Mouse (Mus musculus): ENCODE results near the gene Ankrd36. TPM values are rescaled to one million over a fixed set of nuclear protein-coding genes. Genes with fewer than 3 reads are reported as not detected.
A peak's percentile ranks its signal among the peaks of the same experiment; 100 is the strongest.

Gene Ankrd36
- polyA plus RNA-seq, 1 experiment from 2014 or later: not detected

- no peak overlapping the region for H3K9ac ChIP-seq (ENCODE audit: low read length)
- 84% methylated on average over 4 of the region's 4 CpGs for WGBS
- H3K4me3 ChIP-seq (ENCODE audit: low read depth, low read length): no peak overlapping the region
- H3K9me3 ChIP-seq (ENCODE audit: control insufficient read depth, low read length): no peaks in the 10 kb centered on the region
- H3K4me1 ChIP-seq (replicated peaks; ENCODE audit: control insufficient read depth, insufficient read depth): peaks cover 3% of the 10 kb centered on the region; the same call in 1 of the 2 replicates
- ATAC-seq (ENCODE audit: low FRiP score, low TSS enrichment): no peak
- H3K27ac ChIP-seq (replicated peaks): no peak overlapping the region
- no peak for DNase-seq (ENCODE audit: low spot score)
- peaks cover 26% of the 10 kb centered on the region for H3K36me3 ChIP-seq (ENCODE audit: control insufficient read depth, insufficient read depth, low read length)
- no peaks in the 10 kb centered on the region for H3K27me3 ChIP-seq (ENCODE audit: control insufficient read depth, insufficient read depth, low read length)
- TF ChIP-seq EP300 (optimal IDR thresholded peaks at IDR 0.05) (no peak), CTCF (IDR thresholded peaks at IDR 0.05; ENCODE audit: low read depth) (no peak)
- no peak overlapping the region for H3K4me2 ChIP-seq (replicated peaks; ENCODE audit: low read depth)
Measured at GRCm38 (mm10) chr11:5525418-5525817, 44.1 kb upstream of the Ankrd36 start.

GRCm38 (mm10) chr11:5526573-5527439 is 42.7 kb upstream of the Ankrd36 start:
- H3K9me3 ChIP-seq (ENCODE audit: control insufficient read depth, low read length): no peaks in the 10 kb centered on the region
- H3K27ac ChIP-seq (replicated peaks): no peak overlapping the region
- 83% methylated on average over 7 of the region's 7 CpGs for WGBS
- DNase-seq (ENCODE audit: low spot score) (no peak), ATAC-seq (ENCODE audit: low FRiP score, low TSS enrichment) (0 out of 2 replicates have a peak, but pooled peaks have one; percentile 8)
- H3K36me3 ChIP-seq (ENCODE audit: control insufficient read depth, insufficient read depth, low read length): peaks cover 28% of the 10 kb centered on the region
- TF ChIP-seq CTCF (IDR thresholded peaks at IDR 0.05; ENCODE audit: low read depth) (no peak), EP300 (optimal IDR thresholded peaks at IDR 0.05) (no peak)
- H3K9ac ChIP-seq (ENCODE audit: low read length): no peak overlapping the region
- peaks cover 3% of the 10 kb centered on the region; the same call in 1 of the 2 replicates for H3K4me1 ChIP-seq (replicated peaks; ENCODE audit: control insufficient read depth, insufficient read depth)
- H3K27me3 ChIP-seq (ENCODE audit: control insufficient read depth, insufficient read depth, low read length): no peaks in the 10 kb centered on the region
- H3K4me3 ChIP-seq (ENCODE audit: low read depth, low read length): no peak overlapping the region
- no peak overlapping the region for H3K4me2 ChIP-seq (replicated peaks; ENCODE audit: low read depth)

GRCm38 (mm10) chr11:5527865-5528523 is 41.5 kb upstream of the Ankrd36 start:
- H3K27me3 ChIP-seq (ENCODE audit: control insufficient read depth, insufficient read depth, low read length): no peaks in the 10 kb centered on the region
- no peak overlapping the region for H3K9ac ChIP-seq (ENCODE audit: low read length)
- 76% methylated on average over 5 of the region's 5 CpGs for WGBS
- no peak overlapping the region for H3K27ac ChIP-seq (replicated peaks)
- no peak for DNase-seq (ENCODE audit: low spot score)
- H3K36me3 ChIP-seq (ENCODE audit: control insufficient read depth, insufficient read depth, low read length): peaks cover 32% of the 10 kb centered on the region
- H3K4me2 ChIP-seq (replicated peaks; ENCODE audit: low read depth): no peak overlapping the region
- ATAC-seq (ENCODE audit: low FRiP score, low TSS enrichment): no peak; the same call in 1 of the 2 replicates
- no peaks in the 10 kb centered on the region for H3K9me3 ChIP-seq (ENCODE audit: control insufficient read depth, low read length)
- no peak for TF ChIP-seq EP300 (optimal IDR thresholded peaks at IDR 0.05)
- no peak for TF ChIP-seq CTCF (IDR thresholded peaks at IDR 0.05; ENCODE audit: low read depth)
- H3K4me3 ChIP-seq (ENCODE audit: low read depth, low read length): no peak overlapping the region
- no peaks in the 10 kb centered on the region; the same call in 1 of the 2 replicates for H3K4me1 ChIP-seq (replicated peaks; ENCODE audit: control insufficient read depth, insufficient read depth)

- no peak overlapping the region for H3K27ac ChIP-seq (replicated peaks)
- no peaks in the 10 kb centered on the region for H3K27me3 ChIP-seq (ENCODE audit: control insufficient read depth, insufficient read depth, low read length)
- ATAC-seq (ENCODE audit: low FRiP score, low TSS enrichment) (no peak), DNase-seq (ENCODE audit: low spot score) (no peak)
- no peaks in the 10 kb centered on the region for H3K9me3 ChIP-seq (ENCODE audit: control insufficient read depth, low read length)
- H3K4me3 ChIP-seq (ENCODE audit: low read depth, low read length): no peak overlapping the region
- TF ChIP-seq EP300 (optimal IDR thresholded peaks at IDR 0.05) (no peak), CTCF (IDR thresholded peaks at IDR 0.05; ENCODE audit: low read depth) (no peak)
- WGBS: 27% methylated on average over 5 of the region's 5 CpGs
- H3K36me3 ChIP-seq (ENCODE audit: control insufficient read depth, insufficient read depth, low read length): peaks cover 32% of the 10 kb centered on the region
- no peak overlapping the region for H3K4me2 ChIP-seq (replicated peaks; ENCODE audit: low read depth)
- no peak overlapping the region for H3K9ac ChIP-seq (ENCODE audit: low read length)
- no peaks in the 10 kb centered on the region for H3K4me1 ChIP-seq (replicated peaks; ENCODE audit: control insufficient read depth, insufficient read depth)
Measured at GRCm38 (mm10) chr11:5528841-5529240, 40.6 kb upstream of the Ankrd36 start.

GRCm38 (mm10) chr11:5530172-5530571 is 39.3 kb upstream of the Ankrd36 start:
- Histone ChIP-seq H3K4me1 (replicated peaks; ENCODE audit: control insufficient read depth, insufficient read depth) (no peaks in the 10 kb centered on the region), H3K36me3 (ENCODE audit: control insufficient read depth, insufficient read depth, low read length) (peaks cover 32% of the 10 kb centered on the region), H3K9me3 (ENCODE audit: control insufficient read depth, low read length) (no peaks in the 10 kb centered on the region), H3K9ac (ENCODE audit: low read length) (no peak overlapping the region), H3K27ac (replicated peaks) (no peak overlapping the region), H3K27me3 (ENCODE audit: control insufficient read depth, insufficient read depth, low read length) (no peaks in the 10 kb centered on the region), H3K4me3 (ENCODE audit: low read depth, low read length) (no peak overlapping the region), H3K4me2 (replicated peaks; ENCODE audit: low read depth) (no peak overlapping the region)
- TF ChIP-seq EP300 (optimal IDR thresholded peaks at IDR 0.05) (no peak), CTCF (IDR thresholded peaks at IDR 0.05; ENCODE audit: low read depth) (no peak)
- ATAC-seq (ENCODE audit: low FRiP score, low TSS enrichment): no peak
- WGBS: 63% methylated on average over 5 of the region's 5 CpGs
- DNase-seq (ENCODE audit: low spot score): no peak

- H3K36me3 ChIP-seq (ENCODE audit: control insufficient read depth, insufficient read depth, low read length): peaks cover 28% of the 10 kb centered on the region
- H3K4me1 ChIP-seq (replicated peaks; ENCODE audit: control insufficient read depth, insufficient read depth): no peaks in the 10 kb centered on the region
- H3K9ac ChIP-seq (ENCODE audit: low read length): no peak overlapping the region
- TF ChIP-seq EP300 (optimal IDR thresholded peaks at IDR 0.05): no peak
- WGBS: 63% methylated on average over 6 of the region's 6 CpGs
- DNase-seq (ENCODE audit: low spot score) (no peak), ATAC-seq (ENCODE audit: low FRiP score, low TSS enrichment) (no peak)
- H3K27me3 ChIP-seq (ENCODE audit: control insufficient read depth, insufficient read depth, low read length): no peaks in the 10 kb centered on the region
- H3K9me3 ChIP-seq (ENCODE audit: control insufficient read depth, low read length): no peaks in the 10 kb centered on the region
- H3K27ac ChIP-seq (replicated peaks): no peak overlapping the region
- no peak overlapping the region for H3K4me3 ChIP-seq (ENCODE audit: low read depth, low read length)
- H3K4me2 ChIP-seq (replicated peaks; ENCODE audit: low read depth): no peak overlapping the region
Measured at GRCm38 (mm10) chr11:5530717-5531116, 38.8 kb upstream of the Ankrd36 start.

All from stomach, postnatal 0 days (tissue).